Mouse (Mus musculus): ENCODE measurements around the gene Lzic.

- TF ChIP-seq CTCF (conservative IDR thresholded peaks at IDR 0.05; ENCODE audit: insufficient read depth, insufficient read length, low read depth, low read length): no peak
- TF ChIP-seq POLR2A (IDR thresholded peaks at IDR 0.05; ENCODE audit: low read depth, low read length): no peak
Measured at GRCm38 (mm10) chr4:149541935-149542334, 56.9 kb downstream of the Lzic start.
